Mouse (Mus musculus): ENCODE results near the gene Meis2. TPM values are rescaled to one million over a fixed set of nuclear protein-coding genes. Genes with fewer than 3 reads are reported as not detected.

Gene Meis2
- total RNA-seq, 2 experiments from 2014 or later, result 224 to 238 TPM

DNA sequence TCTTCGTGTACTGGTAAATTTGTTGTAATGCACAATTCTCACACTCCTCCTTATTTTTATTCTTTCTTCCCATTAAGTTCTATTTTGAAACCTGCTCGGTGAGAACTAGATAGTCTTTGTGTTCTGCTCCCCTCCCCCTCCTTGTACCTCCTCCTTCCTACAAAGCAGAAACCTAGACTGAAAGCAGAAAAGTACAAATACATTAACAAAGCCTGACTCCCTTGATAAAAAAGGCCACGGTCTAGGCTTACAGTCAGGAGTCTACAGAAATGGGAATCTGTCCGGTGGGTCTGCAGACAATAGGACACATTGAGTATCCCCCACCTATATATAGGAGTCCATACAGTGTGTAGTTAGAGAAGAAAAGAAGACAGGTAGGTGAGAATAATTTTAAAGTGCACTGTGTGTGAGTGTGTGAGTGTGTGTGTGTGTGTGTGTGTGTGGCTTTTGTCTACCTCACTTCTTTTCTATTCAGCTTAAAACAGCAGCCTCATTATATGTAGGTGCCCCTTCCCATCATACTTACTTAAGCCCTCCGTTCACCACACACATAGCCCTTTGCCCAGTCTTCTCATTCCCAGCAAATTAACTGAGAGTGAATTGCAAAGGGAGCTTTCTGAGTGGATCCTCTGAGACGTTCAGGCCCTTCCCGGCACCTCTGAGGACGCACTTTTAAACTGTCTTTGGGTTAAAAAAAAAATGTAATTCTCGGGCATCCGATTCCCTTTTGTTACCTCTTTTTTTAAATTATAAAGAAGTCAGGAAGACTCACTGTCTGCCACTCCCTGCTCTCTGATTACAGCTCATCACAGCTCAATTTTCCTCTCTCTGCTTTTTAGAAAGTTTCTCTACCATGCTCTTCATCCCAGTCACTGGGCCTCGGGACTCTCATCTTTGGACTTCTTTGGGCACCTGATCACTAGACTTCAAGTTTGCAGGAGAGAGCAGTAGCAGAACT, 208.2 kb downstream of the Meis2 start:
- peak in 1 of 2 experiments; percentile 56 for DNase-seq

DNA sequence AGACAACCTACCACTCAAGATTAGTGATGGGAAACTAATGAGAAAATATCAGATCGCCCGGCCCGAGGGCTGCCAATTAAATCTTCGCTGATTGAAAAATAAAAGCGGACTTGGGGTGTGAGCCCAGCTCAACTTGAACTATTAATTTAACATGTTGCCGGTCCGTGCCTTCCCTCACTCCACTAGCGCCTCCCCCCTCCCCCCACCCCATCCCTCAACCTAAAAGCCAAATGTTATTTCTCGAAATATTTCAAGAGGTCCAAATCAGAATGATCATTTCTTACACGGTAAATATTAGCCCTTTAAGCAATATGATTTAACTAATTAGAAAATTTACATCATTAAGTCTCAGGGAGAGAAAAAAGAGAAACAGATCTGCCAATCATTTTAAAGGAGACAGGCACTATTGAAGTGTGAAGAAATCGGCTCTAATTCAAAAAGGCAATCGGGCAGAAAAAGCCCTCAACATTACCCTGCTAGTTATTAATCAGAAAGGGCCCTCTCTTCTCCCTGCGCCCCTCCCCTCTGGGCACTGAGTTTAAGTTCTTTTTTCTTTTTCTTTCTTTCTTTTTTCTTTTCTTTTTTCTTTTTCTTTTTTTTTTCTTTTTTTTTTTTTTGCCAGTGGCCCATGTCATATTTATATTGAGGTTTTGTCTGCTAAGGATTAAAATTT, 209.1 kb downstream of the Meis2 start:
- DNase-seq, result no peak

DNA sequence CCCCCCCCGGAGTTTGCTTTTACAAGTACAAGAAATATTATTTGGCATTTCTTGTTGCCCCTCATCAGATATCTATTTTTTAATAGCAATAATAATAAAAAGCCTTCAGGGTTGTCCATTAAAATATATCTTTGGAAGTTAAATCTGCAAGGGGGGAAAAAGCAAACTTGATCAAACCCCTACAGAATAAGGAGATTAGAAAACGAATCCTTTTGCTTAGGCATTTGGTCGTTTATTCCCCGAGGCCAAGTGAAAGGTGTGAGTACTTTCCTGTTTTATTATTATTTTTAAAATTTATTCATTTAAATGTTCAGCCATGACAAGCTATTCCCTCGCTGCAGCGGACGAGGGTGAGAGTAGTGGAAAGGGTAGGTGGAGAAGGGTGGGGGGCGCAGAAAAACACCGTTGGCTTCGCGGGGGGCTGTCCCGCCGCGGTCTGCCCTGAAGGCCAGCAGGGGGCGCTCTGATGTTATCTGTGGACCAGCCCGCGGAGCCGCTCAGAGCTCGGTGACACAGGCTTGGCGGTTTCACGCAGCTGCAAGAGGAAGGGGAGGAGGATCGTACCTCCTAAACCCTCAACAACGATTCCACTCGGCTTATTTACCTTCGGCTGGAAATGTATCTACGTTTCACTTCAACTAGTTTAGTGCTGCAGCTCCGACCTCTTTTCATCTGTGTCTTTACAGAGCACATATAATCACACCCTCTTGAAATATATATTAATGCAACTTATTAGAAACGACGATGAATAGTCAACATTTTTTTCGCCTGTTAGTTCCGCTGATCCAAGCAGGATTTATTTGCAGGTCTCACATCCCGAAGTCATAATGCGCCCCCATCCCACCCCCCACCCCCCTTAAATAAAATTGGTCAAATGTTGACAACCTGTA, 209.9 kb downstream of the Meis2 start:
- peak; percentile 93 to 95 for DNase-seq

DNA sequence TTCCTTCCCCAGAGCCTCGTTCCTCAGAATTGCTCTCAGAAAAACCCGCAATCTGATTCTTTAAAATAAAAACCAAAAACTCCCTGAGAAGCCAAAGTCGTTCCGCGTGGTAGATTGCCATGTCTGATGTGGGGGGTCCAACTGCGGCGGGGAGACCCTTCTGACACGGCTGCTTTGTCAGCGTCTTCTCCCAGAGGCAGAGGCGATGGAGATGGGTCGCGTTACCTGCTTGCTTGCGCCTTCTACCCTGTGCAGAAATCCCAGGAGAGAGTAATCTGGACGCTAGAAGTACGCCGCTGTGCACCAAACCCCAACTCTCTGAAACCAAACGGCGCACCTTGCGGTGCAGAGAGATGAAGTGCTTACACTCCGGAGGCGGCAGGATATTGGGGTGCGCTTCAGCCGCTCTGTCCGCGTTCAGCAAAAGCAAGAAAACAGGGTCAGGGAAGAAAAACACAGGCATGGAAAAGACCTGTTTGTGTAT, 210.8 kb downstream of the Meis2 start:
- DNase-seq, result peak in 1 of 2 experiments; percentile 53

DNA sequence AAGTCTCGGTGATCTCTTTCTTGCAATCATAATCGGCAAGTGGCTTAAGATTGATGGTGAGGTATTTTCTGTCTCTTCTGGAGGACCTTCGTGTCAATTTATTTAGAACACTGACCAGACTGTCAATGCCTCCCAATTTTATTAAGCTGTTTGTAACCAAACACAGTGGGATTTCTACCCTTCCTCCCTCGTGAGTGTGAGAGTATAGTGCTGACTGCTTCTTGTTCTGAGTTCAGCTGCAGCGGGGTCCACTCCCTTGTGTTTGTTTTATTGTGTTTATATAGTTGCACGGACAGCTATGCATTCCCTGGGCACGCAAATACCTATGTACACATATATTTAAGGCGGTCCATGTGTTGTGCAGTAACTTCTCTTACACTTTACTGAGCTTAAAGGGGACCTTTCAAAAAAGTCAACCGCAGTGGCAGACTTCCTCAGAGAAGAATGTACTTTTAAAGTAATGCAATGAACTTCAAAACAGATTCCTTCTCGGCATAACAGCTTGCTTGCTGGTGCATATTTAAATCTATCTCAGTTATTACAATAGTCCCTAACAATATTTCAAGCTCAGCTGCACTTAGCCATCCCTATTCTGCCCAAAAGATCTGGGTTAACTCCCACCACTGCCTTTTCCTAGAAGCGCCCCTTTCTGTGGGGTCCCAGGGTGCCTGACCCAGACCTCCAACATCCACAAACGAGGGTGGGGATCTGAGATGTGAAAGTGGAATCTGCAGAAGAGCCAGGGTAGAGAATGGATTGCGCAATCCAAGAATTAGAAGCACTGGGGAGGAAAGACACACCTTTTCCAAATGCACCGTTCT, 211.4 kb downstream of the Meis2 start:
- no peak for DNase-seq

DNA sequence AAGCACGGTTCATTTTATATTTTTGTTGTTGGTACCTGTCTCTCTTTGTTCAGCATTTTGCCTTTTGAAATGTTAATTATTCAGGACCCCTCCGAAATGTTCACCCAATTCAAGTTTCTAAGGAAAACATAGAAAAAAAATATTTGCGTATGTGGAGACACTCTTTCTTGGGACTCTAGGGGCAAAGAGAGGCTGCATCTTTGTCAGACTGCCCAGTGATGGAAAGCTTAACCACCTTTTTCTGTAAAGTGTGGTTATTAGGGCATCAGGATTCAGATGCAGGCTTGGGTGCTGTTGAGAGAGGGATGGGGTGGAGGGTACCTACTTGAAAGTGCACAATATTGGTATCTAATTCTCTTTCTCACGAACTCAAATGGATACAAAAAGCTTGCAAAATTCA, 212.4 kb downstream of the Meis2 start:
- DNase-seq, result no peak

DNA sequence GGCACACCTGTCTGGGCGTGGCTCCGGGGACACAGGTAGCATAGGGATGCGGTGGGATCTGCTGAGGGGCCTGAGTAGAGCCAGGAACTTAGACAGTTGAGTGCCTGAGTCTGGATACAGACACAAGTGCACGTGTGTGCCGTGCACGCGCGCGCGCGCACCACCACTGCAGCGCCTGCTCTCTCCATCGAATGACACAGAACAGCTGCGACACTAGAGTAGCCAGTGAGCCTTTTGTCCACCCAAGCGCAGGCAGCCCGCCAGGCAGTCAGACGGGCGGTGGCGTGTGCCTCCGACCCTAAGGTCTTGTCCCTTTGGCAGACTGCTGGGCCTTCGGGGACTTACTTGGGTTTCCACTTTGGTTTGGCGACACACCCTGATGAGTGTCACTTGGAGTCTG, 213.0 kb downstream of the Meis2 start:
- DNase-seq, result peak; percentile 67 to 78

DNA sequence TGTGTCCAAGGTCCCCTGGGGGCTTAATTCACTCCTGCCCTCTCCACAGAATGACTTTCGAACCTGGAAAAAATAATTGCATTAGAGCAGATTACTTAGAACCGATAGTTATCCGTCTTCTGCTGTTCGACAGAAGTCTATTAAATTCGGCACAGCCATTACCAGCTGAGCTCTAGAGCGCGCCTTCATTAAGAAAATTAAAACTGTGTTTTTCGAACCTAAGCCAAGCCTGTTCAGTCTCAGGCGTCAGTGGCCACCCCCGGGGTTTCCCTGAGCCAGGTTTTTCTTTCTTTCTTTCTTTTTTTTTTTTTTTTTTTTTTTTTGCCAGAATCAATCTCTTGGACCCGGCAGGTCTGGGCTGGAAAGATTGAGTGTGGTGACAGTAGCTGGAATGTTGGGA, 213.5 kb downstream of the Meis2 start:
- no peak for DNase-seq

DNA sequence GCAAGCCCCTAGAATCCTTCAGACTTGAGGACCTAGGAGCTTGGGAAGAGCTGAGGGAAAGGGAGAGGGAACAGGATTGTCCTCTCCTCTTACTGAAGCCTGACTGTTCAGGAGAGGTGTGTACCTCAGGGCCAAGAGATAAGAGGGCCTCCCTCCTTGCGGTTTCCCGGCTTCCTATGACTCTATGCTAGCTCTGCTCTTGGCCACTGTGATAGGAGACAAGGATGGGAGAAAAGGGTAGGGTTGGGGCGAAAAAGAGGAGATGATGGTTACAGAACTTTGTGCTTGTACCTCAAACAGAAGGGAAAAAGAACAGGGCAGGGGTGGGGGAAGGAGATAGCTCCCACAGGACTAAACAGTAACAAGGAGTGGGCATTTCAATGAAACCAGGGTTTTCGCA, 214.7 kb downstream of the Meis2 start:
- no peak for DNase-seq

DNA sequence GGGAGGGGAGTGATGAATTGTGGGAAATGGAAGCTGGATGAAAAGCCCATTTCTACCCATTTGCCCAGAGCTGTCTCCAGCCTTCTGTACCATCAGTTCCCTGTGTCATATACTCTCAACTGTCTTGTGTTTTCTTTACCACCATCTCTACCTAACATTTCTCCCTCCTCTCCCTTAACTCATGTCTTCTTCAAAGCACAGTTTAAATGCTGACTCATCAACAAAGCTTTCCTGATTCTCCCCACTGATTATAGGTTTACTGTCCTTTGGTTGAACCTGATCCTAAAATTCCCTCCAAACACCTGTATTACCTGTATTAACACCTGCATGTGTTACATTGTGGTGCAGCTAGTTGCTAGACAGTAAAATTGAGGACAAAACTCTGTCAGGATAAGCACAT, 222.8 kb downstream of the Meis2 start:
- DNase-seq, result no peak

DNA sequence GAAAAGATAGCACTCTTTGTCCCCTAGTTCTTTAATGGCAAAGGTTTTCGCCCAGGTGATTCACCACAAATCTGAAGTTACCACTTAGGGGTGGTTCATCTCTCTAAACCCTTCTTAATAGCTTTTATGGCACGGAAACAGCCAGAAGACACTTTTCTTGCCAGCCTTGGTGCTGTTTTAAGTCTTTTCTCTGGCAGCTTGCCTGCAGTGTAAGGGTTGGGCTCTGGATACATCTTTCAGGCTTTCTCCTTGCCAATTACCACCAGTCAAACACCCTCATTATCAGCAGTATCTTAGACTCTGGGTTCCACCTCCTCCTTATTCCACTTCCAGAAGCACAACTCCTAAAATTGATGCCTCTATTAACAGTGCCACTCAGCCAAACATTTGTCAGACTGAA, 229.6 kb downstream of the Meis2 start:
- no peak for DNase-seq

DNA sequence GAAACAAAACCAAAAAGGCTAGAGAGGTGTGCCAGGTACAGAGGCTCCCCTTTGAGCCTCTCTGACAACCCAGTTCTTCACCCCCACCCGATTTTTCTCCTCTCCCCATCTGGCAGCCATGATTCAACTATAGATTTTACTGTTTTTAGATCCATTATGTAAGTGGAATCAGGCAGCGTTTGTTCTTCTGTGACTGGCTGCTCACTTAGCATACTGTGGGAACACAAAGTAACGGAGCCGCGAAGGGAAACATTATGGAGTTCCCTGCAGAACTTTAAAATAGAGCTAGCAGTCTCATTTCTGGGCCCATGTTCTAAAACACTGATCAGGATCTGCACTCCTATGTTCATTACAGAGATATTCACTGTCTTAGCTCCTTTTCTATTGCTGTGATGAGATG, 243.3 kb downstream of the Meis2 start:
- no peak for DNase-seq

DNA sequence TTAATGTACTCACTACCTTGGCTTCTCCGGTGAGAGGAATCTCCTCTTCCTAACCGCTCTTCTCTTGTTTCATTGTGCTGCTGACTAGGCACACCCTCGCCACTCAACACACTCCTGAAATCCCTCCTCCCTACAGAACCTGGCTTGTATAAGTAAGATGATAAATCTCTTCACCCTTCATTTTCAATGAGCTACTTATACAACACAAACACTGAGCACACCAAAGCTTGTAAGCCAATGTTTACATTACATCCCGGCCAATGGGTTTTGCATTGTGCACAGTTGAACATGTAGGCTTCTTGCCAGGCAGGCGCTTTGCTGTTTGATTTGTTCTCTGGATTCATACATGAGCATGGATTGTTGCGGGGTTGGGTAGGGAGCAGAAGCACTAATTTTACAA, 247.7 kb downstream of the Meis2 start:
- no peak for DNase-seq

DNA sequence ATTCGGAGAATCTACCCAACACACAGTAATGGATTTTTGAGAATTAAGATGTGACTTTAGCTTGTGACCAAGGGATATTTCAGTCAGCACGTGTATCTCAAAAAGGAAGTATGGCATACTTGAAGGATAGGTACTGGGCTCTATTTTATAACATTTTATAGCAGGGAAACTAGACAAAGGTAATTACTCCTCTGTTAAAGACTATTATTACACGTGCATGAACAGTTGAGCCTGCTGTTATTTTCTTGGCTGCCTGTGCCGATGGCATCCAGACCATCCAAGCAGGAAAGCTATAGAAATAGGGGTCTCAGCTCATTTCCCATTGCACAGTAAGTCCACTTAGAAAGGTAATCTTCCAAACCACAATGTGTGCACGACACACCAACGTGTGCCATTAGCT, 251.9 kb downstream of the Meis2 start:
- DNase-seq, result no peak

DNA sequence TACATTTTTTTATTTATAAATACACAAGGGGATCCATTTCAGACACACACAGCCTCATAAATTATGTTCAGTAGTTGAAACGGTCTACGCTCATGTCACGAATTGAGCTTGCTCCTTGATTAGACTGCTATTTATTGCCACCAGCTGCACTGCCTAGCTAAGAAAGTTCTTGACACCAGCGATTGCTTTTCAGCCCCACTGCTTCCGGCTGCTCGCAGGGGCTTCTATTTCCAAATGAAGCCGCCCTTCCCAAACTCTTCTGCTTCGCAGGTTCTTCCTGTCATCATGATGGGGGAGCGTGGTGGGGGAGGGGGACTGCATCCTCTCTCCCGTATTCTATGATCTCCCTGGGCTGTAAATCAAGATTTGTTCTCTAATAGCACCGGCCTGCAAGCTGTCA, 252.3 kb downstream of the Meis2 start:
- DNase-seq, result peak in 1 of 2 experiments; percentile 12
